Mouse (Mus musculus) mouse trophoblast stem cell (cell line): ENCODE data around the gene Nlrp10.

Source experiments
- in situ Hi-C, 2 experiments: fragments of 300-500 bp; cut with MseI, MboI; formaldehyde crosslinking; loops; 2 replicates in 1 of 2; 3 replicates in 1 of 2; pipeline ENCODE4 v1.15.1; 2025

The Nlrp10 gene

GRCm38 (mm10) chr7:108929726-108930393, at the start of gene Nlrp10:
TSS of gene Nlrp10 (minus strand) at chr7:108930178.
- in situ Hi-C loops = loop anchor here in 1 of 2 experiments (5.0 kb wide), 1 partner anchor 113 kb away; no protein-coding TSS in a partner anchor

GRCm38 (mm10) chr7:108972273-108972672, 42.3 kb upstream of the Nlrp10 start:
- in situ Hi-C loops = no loop called here

DNA sequence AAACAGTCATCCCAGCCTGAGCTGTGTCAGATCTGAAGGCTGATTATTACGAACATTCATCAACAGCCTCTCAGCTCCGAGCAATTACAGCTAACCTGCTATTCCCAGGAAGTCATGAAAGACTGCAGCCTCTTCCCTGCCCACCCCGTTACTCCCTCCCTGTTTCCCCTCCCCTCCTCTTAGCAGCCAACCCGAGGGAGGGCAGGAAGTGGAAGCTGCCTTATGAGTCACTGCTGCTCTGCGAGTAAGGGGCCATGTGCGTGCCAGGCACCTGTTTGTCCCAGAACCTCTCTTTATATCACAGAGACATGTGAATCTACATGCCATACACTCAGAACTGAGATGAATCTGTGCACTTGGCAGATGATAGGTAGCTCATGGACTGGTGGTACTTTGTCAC, 38.2 kb upstream of the Nlrp10 start:
- in situ Hi-C loops = no loop called here

DNA sequence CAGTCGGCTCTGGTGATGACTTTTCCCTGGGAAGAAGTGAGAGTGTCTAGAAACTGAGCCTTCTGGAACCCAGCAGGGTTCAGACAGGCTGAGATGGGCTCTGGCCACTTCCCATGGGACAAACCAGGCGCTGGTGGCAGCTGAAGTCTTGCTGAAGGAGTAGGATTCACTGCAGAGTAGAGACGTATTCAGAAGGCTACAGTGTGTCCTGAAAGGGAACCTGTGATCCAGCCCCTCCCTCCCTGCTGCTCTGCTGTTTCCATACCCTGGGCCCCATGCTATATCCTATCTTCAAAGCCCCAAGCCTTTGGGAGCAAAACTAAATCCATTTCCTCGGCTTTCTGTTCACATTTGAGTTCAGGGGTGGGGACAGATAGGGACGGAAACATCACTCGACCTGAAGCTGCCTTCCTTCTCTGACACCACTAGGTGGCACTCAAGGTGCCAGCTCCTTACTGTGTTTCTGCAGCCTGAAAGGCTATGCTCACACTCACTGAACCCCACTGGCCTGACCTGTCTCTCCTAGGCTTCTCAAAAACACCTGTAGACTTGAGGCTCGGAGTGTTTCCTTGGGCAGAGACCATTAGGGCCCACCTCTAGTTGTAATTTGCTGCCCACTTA, 36.9 kb upstream of the Nlrp10 start:
- in situ Hi-C loops = no loop called here

DNA sequence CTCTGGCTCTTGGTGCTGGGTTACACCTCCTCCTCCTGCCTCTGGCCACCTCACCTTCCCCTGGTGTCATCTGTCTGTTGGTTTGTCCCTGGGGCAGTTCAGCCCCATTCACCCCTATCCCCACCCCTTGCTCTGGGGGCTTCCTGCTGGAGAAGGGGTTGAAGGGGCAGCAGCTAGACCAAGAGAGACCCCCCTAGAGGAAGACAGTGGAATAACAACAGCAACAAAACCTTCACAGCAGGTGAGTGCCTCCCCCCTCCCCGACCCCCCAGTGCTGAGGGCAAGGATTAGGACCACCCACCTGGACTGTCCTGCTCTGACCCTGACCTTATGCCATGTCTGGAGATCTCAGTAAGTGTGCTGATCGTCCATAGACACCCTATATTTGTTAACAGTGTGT, 36.0 kb upstream of the Nlrp10 start:
- in situ Hi-C loops = no loop called here

DNA sequence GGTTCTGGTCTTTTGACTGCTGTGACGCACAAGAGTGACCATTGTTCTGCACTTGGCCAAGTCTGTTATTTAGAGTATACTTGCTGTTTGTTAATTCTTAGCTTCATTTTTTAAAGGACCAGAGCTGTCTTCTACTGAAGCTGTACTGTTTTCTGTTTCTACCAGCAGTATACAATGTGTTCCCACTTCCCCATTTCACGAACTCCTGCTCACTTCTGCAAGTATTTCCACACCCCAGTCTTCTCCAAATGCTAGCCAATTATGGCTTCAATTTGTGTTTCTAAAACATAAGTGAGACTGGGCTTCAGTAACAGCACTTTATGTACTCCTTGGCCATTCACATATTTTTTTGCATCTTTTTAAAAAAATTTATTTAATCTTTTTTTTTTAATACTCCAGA, 27.8 kb upstream of the Nlrp10 start:
- in situ Hi-C loops = loop anchor here (5.0 kb wide), 1 partner anchor 65 kb away; no protein-coding TSS in a partner anchor

- in situ Hi-C loops = no loop called here
These were observed 24.2 kb upstream of the Nlrp10 start for GRCm38 (mm10) chr7:108954185-108954584.

DNA sequence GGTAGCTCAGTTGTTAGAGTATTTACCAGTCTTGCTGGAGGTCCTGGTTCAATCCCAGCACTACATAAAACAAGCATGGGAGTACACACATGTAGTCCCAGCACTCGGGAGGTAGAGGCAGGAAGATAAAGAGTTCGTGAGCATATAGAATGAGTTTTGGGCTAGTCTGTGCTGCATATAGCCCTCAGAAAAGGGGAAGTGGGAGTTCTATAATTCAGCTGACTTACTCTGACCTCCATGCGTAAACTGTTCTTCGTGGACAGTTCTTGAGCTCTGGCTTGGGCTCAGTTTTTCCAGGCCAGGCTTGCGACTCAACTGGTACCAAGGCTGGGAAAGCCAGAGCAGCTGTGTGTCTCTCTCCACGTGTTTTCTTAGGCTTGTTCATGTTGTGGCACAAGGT, 22.8 kb upstream of the Nlrp10 start:
- in situ Hi-C loops = no loop called here

DNA sequence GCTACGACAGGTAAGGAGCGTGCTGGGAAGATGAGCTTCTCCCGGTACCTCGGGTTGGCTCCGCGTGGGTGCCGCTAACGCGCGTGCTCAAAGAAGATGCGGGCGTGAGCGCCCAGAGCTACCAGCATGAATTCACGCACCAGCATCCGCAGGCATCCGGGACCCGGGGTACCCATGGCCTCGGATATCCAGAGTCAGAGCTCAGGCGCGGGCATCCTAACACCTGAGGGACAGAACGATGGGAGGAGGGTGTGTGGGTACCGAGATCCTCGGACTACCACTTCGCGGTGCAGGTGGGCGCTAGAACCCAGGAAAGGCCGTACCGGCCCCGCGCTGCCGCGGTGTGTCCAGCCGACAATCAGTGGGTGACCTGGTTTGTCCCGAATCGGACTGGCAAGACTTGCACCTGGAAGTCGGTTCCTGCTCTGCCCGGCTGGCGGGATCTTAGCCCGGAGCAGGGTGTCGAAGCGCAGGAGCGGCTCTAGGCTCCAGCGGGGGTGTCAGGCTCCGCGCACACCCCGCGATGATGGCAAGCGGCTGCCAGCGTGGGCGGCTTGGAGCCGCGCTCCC, 20.9 kb upstream of the Nlrp10 start:
- in situ Hi-C loops = no loop called here

GRCm38 (mm10) chr7:108950312-108950761, 20.4 kb upstream of the Nlrp10 start, which contains the start of gene Tub:
TSS of gene Tub (plus strand) at chr7:108950338.
- in situ Hi-C loops = no loop called here

DNA sequence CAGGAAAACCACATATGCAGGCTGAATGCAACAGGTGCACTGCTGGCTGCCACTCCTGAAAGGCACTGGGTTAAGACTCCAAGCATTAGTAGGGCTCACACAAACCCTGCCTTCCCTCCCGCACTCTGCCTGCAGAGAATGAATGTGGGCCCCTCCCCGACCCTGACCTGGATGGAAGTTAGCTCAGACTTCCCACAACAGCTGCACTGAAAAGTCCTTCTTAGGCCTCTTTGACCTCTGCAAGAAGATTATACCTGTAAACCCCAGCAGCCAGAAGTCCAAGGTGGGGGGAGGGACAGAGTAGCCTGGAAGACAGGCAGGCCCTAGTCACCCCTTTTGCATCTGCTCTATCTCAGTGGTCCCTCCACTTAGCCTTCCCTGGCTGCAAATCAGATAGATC, 19.3 kb upstream of the Nlrp10 start:
- in situ Hi-C loops = no loop called here

- in situ Hi-C loops = no loop called here
These were observed 18.6 kb upstream of the Nlrp10 start for GRCm38 (mm10) chr7:108948611-108949010.

GRCm38 (mm10) chr7:108944002-108944401, 14.0 kb upstream of the Nlrp10 start:
- in situ Hi-C loops = no loop called here

DNA sequence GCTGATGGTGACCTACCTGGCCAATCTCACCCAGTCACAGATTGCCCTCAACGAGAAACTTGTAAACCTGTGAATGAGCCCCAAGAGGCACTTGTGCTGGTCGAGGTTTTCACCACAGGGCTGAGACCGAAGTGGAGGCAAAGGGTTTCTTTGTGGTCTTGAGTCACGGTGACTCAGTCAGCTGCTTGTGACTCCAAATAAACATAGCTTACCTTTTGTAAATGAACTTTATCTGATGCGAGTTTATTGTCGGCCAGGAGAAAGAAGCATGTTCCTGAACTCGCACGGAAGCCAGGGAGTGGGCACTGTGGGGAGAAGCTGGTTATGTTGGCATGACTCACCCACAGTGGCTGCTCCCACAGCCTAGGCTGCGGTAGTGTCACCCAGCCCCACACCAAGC, 11.5 kb upstream of the Nlrp10 start:
- in situ Hi-C loops = no loop called here

DNA sequence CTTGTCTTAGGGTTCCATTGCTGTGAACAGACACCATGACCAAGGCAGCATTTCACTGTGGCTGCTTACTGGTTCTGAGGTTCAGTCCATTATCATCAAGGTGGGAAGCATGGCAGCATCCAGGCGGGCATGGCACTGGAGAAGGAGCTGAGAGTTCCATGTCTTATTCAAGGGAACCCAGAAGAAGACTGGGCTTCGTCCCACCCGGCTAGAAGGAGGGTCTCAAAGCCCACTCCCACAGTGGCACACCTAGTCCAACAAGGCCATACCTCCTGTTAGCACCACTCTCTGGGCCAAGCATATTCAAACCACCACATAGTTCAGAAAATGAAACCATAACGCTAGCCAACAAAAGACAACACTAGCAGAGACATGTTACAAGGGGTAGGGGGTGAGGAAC, 6.6 kb upstream of the Nlrp10 start:
- in situ Hi-C loops = no loop called here

- in situ Hi-C loops = no loop called here
These were observed 5.4 kb upstream of the Nlrp10 start for GRCm38 (mm10) chr7:108935411-108935810.

GRCm38 (mm10) chr7:108934836-108935235, 4.9 kb upstream of the Nlrp10 start:
- in situ Hi-C loops = loop anchor here in 1 of 2 experiments (5.0 kb wide), 1 partner anchor 118 kb away; no protein-coding TSS in a partner anchor

GRCm38 (mm10) chr7:108933794-108934731, 4.1 kb upstream of the Nlrp10 start, which contains the start of gene Eif3f:
TSS of gene Eif3f (plus strand) at chr7:108934417.
- in situ Hi-C loops = loop anchor here in 1 of 2 experiments (5.0 kb wide), 1 partner anchor 117 kb away; no protein-coding TSS in a partner anchor

DNA sequence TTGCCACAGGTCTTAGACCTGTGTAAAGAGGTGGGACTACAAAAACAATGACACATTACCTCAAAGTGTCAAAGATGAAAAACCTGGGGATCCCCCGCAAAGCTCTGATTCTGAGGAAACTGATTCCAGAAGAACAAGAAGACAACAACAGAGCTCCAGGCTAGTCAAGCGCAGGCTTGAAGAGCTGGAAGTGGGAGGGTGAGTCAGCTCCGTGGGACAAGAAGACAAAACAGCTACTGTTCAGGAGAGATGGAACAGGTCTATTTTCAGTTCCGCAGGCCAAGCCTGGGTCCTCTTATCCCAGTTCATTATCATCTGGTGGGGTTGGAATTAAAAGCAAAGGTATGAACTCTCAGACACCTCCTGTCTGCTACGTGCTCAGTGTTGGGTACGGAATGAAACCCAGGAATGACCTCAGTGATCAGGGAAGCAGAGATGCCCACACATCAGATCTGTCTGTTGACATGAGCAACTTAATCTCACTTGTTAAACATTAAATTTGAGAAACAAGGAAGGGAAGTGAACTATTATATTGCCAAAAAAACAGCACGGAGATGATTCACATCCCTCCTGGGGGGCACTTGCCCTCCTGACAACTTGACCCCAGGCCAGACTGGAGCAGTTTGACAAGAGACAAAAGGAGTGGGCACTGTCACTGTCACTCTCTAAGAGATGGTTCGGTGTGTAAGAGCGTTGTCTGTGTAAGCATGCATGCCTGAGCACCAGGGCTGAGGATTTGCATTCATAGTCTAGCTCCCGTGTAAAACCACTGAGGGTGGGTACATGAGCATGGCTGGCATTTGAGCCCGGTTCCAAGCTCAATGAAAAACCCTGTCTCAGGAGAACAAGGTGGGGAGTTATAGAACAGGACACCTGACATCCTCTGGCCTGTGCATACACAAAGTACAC, 1.4 kb downstream of the Nlrp10 start:
- in situ Hi-C loops = no loop called here

GRCm38 (mm10) chr7:108927043-108927442, 2.9 kb downstream of the Nlrp10 start:
- in situ Hi-C loops = no loop called here
